ENCODE assay signal across 23 mouse cellular contexts in genomic region chr11:98694301-98694700, GRCm38 (mm10). TPM values are rescaled to one million over a fixed set of nuclear protein-coding genes. Genes with fewer than 3 reads are reported as not detected.
"Had no signal": no experiment of that assay in that cellular context is flagged by ENCODE, and none has a peak within 500 bp of the region (broad histone marks: within the 10 kb centered on the region; RNA-seq: fewer than 3 reads in every experiment).

No protein-coding gene starts in this region.

- H3K27me3 ChIP-seq: limb, embryonic 13.5 days; neural tube, embryonic 12.5 days had no signal

- H3K4me2 ChIP-seq: limb, embryonic 13.5 days; neural tube, embryonic 12.5 days had no signal

- H3K27ac ChIP-seq: limb, embryonic 13.5 days; liver, embryonic 14.5 days; midbrain, embryonic 10.5 days; neural tube, embryonic 12.5 days; stomach, postnatal 0 days had no signal

- H3K9ac ChIP-seq: limb, embryonic 13.5 days; liver, embryonic 14.5 days; neural tube, embryonic 12.5 days had no signal

- DNase-seq: kidney, postnatal 14 days; left cerebral cortex, postnatal 4 days; lung, adult 18-20 months; lung, postnatal 10 days; lung, postnatal 4 days; midbrain, embryonic 14.5 days; right cerebral cortex, adult 18-20 months; thymus, postnatal 4 days had no signal

- H3K9me3 ChIP-seq: limb, embryonic 13.5 days; midbrain, embryonic 10.5 days; neural tube, embryonic 12.5 days had no signal

- H3K4me1 ChIP-seq: limb, embryonic 13.5 days; midbrain, embryonic 10.5 days; neural tube, embryonic 12.5 days had no signal

- H3K4me3 ChIP-seq: limb, embryonic 13.5 days; midbrain, embryonic 10.5 days; myocyte; neural tube, embryonic 12.5 days had no signal

RNA-seq across cellular contexts. Expression of gene Csf3, which starts 6.8 kb away (rescaled TPM):
- total RNA-seq: layer of hippocampus, adult 8-10 months; layer of hippocampus, postnatal 14 days; left cerebral cortex, adult 18-20 months; left cerebral cortex, postnatal 10 days; left cerebral cortex, postnatal 4 days; liver, adult 2 months; megakaryocyte, adult 5-6 weeks; neutrophil, adult 5-6 weeks had no signal
- polyA plus RNA-seq: kidney, adult 2 months; large intestine, adult 2 months; limb, embryonic 13.5 days; liver, embryonic 14.5 days; midbrain, embryonic 10.5 days; midbrain, embryonic 14.5 days; myocyte; neural tube, embryonic 12.5 days had no signal

RNA-seq across cellular contexts. Expression of gene Gsdma, which starts 30.1 kb away (rescaled TPM):
- total RNA-seq: layer of hippocampus, postnatal 14 days; left cerebral cortex, postnatal 4 days; liver, adult 2 months; neutrophil, adult 5-6 weeks had no signal
- polyA plus RNA-seq: kidney, adult 2 months; liver, adult 2 months; midbrain, embryonic 10.5 days; midbrain, embryonic 14.5 days; neural tube, embryonic 12.5 days had no signal
